Mouse (Mus musculus) urinary bladder, postnatal 36 days (tissue): ENCODE measurements around the gene Ap5b1.

ENCODE experiments used
- DNase-seq, 2 experiments: peaks; one replicate each; pipeline ENCODE4 v3.0.0; 2022; ENCODE audit warnings: low spot score in 2 of 2, mixed read lengths in 1 of 2

Gene Ap5b1

DNA sequence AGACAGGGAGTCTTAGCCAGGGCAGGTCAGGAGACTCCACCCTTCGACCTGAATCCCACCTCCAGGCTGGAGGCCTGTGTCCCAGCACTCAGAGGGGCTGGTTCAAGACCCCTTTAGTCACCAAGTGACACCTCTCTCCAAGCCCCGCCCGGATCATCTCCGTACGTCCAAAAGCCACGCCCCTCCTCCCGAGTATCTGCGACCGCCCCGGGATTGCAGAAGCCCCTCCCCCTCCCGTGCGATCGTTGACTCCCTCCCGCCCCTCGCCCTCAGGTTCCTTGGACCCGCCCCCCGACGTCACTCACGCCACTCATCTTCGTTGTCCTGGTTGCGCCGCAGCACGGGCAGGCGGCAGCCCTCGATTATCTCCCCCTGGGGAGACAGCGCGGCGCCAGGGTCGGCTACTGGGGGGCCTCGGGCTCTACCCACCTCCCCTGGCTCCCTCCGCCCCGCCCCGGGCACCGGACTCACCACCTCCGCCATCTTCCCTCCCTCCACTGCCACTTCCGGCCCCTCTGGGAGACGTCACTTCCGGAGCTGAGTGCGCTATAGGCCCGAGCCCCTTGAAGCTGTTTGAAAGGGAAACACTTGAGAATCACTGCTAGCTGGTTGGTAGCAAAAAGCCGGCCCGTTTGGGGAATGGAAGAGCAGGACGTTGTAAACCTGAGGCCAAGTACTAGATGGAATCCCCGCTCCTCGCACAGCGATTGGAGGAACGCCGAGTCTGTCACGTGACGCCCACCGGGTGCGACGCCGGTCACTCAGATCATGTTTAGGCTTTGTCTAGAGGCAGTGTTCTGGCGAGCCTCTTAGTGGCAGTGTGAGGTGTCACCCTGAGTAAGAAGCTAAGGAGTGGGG, 42.0 kb downstream of the Ap5b1 start, which contains the start of gene Kat5:
TSS of gene Kat5 (minus strand) at position 691 of the 858 bp plus-strand sequence.
- DNase-seq, result peak; percentile 90 to 94

DNA sequence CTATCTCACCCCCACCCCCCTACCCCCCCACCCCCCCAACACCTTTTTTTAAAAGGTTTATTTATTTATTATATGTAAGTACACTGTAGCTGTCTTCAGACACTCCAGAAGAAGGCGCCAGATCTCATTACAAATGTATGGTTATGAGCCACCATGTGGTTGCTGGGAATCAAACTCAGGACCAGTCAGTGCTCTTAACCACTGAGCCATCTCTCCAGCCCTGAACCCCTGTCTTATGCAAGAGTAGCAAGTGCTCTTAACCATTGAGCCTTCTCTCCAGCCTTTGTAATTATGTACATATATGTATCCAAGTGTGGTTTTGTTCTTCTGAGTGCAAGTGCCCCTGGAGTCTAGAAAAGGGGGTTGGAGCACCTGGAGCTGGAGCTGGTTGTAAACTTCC, 44.1 kb downstream of the Ap5b1 start:
- no peak for DNase-seq

DNA sequence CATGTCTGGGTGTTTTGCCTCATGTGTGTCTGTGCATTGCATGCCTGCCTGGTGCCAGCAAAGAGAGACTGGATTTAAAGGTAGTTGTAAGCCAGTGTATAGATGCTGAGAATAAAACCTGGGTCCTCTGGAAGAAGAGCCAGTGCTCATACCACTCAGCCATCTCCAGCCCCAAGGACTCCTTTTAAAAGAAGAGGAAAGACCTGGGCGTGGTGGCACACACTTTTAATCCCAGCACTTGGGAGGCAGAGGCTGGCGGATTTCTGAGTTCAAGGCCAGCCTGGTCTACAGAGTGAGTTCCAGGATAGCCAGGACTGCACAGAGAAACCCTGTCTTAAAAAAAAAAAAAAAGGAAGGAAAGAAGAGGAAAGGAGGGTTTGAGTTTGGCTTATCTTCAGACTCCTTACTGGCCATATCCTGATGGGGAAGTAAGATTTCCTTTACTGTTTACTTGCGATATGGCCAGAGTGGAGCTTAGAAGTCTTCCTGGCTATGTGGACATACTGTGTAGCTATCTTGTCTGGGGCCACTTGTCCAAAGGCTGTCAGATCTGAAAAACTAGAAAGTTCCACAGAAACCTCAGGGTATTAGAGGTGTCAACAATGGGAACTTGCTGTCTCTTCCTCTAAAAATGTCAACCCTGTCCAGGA, 45.1 kb downstream of the Ap5b1 start:
- no peak for DNase-seq

DNA sequence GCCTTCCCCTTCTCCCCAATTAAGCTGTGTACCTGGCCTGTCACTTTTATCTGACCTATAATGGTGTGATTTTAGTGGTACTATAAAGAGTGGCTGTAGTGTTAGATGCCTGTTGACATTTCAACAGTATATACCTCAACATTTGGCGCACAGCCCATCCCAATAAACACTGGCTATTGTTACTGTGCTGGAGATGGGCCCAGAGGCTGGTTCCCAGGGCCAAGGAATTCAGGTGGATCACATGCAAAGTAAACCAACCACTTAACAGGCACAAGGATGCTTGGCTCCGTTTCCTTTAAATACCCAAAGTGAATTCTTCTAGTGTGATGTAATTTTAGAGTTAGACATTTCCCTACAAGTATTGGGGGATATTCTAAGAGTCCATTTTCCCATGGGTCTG, 47.1 kb downstream of the Ap5b1 start:
- no peak for DNase-seq

DNA sequence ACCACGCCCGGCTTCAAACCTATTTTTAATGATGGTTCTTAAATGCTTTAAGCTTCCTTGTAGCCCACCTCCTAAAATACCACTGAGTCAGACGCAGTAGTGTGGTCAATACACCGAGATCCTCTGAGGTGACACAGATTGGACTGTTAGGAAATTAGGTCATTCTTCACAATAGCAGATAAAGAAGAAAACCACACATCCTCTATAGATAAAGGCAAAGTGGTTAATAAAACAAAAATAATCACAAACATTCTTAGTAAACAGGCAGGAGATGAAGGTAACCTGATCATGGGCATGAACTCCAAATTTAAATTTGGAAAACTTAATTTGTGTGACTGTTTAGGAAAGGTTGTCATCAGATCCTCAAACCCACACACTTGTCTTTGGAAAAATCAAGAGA, 52.2 kb downstream of the Ap5b1 start:
- DNase-seq, result no peak
